Mouse (Mus musculus) ES-Bruce4 (cell line): Measurements from ENCODE around the gene Tas2r121. TPM values are rescaled to one million over a fixed set of nuclear protein-coding genes. Genes with fewer than 3 reads are reported as not detected.

ENCODE experiments used
- H3K27ac ChIP-seq: 2 replicates; pipeline ENCODE4 v1.5.1; 2012; ENCODE audit warnings: low read length, inconsistent platforms; ENCODE audit not compliant: insufficient read depth
- H3K27me3 ChIP-seq: 2 replicates; pipeline ENCODE4 v1.6.1; 2012; ENCODE audit warnings: mild to moderate bottlenecking, low read length, inconsistent platforms; ENCODE audit not compliant: control insufficient read depth, poor library complexity, insufficient read depth, severe bottlenecking
- H3K36me3 ChIP-seq: 2 replicates; pipeline ENCODE4 v1.6.1; 2012; ENCODE audit warnings: inconsistent platforms, mild to moderate bottlenecking, low read length, moderate library complexity; ENCODE audit not compliant: control insufficient read depth, poor library complexity, insufficient read depth, severe bottlenecking
- H3K4me1 ChIP-seq: one replicate; pipeline ENCODE4 v1.8.1; 2011; ENCODE audit warnings: low read length; ENCODE audit not compliant: control insufficient read depth, insufficient read depth
- H3K4me3 ChIP-seq: 2 replicates; pipeline ENCODE4 v1.5.1; 2011; ENCODE audit warnings: low read depth, mild to moderate bottlenecking, low read length
- H3K9ac ChIP-seq: 2 replicates; pipeline ENCODE4 v1.6.1; 2012; ENCODE audit warnings: low read depth, mild to moderate bottlenecking, inconsistent platforms; ENCODE audit not compliant: poor library complexity, severe bottlenecking
- H3K9me3 ChIP-seq: replicated peaks from 2 replicates; pipeline ENCODE4 v1.6.1; 2012; ENCODE audit warnings: mild to moderate bottlenecking, low read length, inconsistent platforms; ENCODE audit not compliant: control insufficient read depth, poor library complexity, insufficient read depth, severe bottlenecking
- CTCF ChIP-seq: IDR thresholded peaks from one replicate; pipeline ENCODE4 v1.8.1; 2011; ENCODE audit warnings: low read depth, low read length
- EP300 ChIP-seq: IDR thresholded peaks from 2 replicates; pipeline ENCODE4 v1.6.1; 2011; ENCODE audit warnings: low read depth, low read length; ENCODE audit not compliant: insufficient read depth
- POLR2A ChIP-seq: IDR thresholded peaks from one replicate; pipeline ENCODE4 v1.8.1; 2011; ENCODE audit warnings: low read length; ENCODE audit not compliant: insufficient read depth
- polyA plus RNA-seq: library from polyadenylated mRNA; stranded (reverse); fragments of >200 nt; gene quantifications from 2 replicates; pipeline ENCODE4 v1.2.4, GENCODE M21; 2011; ENCODE audit warnings: low read depth; ENCODE audit not compliant: missing spikeins, insufficient read depth, insufficient read length

The Tas2r121 gene
- polyA plus RNA-seq, 1 experiment, result not detected

DNA sequence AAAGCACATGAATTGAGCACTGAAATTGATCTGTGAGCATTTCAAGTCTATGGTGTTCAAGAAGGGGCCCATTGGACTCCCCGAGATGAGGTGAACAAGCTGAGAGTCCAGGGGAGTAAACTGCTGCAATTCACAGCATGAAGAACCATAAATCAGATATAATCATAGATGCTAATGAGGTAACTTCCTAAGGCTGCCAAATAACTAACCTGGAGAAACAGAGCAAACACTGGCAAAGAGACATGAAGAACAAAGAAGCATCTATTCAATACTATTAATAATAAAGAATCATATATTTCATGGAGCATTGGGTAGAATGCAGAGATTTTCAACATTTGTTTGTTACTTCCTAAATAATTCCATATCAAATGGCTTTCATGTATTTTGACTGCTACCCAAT, 49.4 kb downstream of the Tas2r121 start, which contains the start of gene A630073D07Rik:
Gene A630073D07Rik (minus strand): TSS at position 101 of the 400 bp plus-strand sequence.
- Histone ChIP-seq H3K4me3 (no peak within 1 kb of the TSS), H3K36me3 (no peaks in the 10 kb centered on the region), H3K9me3 (no peaks in the 10 kb centered on the region), H3K9ac (no peak within 1 kb of the TSS), H3K27ac (no peak within 1 kb of the TSS), H3K27me3 (no peaks in the 10 kb centered on the region), H3K4me1 (no peaks in the 10 kb centered on the region)
- TF ChIP-seq CTCF, result no peak
- no peak for TF ChIP-seq POLR2A
- no peak for TF ChIP-seq EP300

Other genes starting within 250 kb of the Tas2r121 start
- gene Prh1, start 131.2 kb downstream of the Tas2r121 start, polyA plus RNA-seq, result not detected in 2 replicates
- not detected in 2 replicates for gene Prp2, start 105.1 kb downstream of the Tas2r121 start, polyA plus RNA-seq
- gene A630073D07Rik, start 49.5 kb downstream of the Tas2r121 start, polyA plus RNA-seq, result not detected in 2 replicates
- not detected in 2 replicates for gene Tas2r120, start 44.1 kb downstream of the Tas2r121 start, polyA plus RNA-seq
- gene Tas2r122, start 10.9 kb upstream of the Tas2r121 start, polyA plus RNA-seq, result not detected in 2 replicates
- not detected in 2 replicates for gene Tas2r115, start 37.0 kb upstream of the Tas2r121 start, polyA plus RNA-seq
- gene Tas2r124, start 53.7 kb upstream of the Tas2r121 start, polyA plus RNA-seq, result not detected in 2 replicates
- gene Tas2r102, start 61.1 kb upstream of the Tas2r121 start, polyA plus RNA-seq, result not detected in 2 replicates
- not detected in 2 replicates for gene Tas2r136, start 77.2 kb upstream of the Tas2r121 start, polyA plus RNA-seq
- gene Tas2r117, start 101.8 kb upstream of the Tas2r121 start, polyA plus RNA-seq, result not detected in 2 replicates
- not detected in 2 replicates for gene Tas2r123, start 146.1 kb upstream of the Tas2r121 start, polyA plus RNA-seq
- gene Tas2r116, start 154.4 kb upstream of the Tas2r121 start, polyA plus RNA-seq, result not detected in 2 replicates
- gene Tas2r110, start 167.0 kb upstream of the Tas2r121 start, polyA plus RNA-seq, result not detected in 2 replicates
- gene Tas2r113, start 192.0 kb upstream of the Tas2r121 start, polyA plus RNA-seq, result not detected in 2 replicates
- gene Tas2r125, start 208.6 kb upstream of the Tas2r121 start, polyA plus RNA-seq, result not detected in 2 replicates